Mouse (Mus musculus) liver, adult 2 months (tissue): ENCODE results near the gene Zbtb44.

ENCODE experiments used
- CTCF ChIP-seq: fragments of 200-500 bp; IDR thresholded peaks from 2 replicates; pipeline ENCODE4 v1.5.1; 2011; ENCODE audit warnings: low read depth, low read length, control low read depth
- POLR2A ChIP-seq: fragments of 200-500 bp; IDR thresholded peaks from 2 replicates; pipeline ENCODE4 v1.6.1; 2011; ENCODE audit warnings: low read length, control low read depth; ENCODE audit not compliant: insufficient read depth; ENCODE audit errors: extremely low read depth

GRCm38 (mm10) chr9:31119405-31119804, 89.0 kb downstream of the Zbtb44 start:
- TF ChIP-seq CTCF (no peak), POLR2A (no peak)
